Mouse (Mus musculus): ENCODE data around the gene Caprin1. TPM values are rescaled to one million over a fixed set of nuclear protein-coding genes. Genes with fewer than 3 reads are reported as not detected.

Caprin1 gene
- polyA plus RNA-seq, 2 experiments: 71.3 to 118 TPM

- peaks cover 11 to 12% of the 10 kb centered on the region in 2 experiments; a peak in 3 of 4 replicates for H3K4me1 ChIP-seq (replicated peaks; ENCODE audit: control insufficient read depth in 2 of 2, insufficient read depth in 2 of 2, low read length in 1 of 2)
- peak overlapping the region; percentile 14 for H3K27ac ChIP-seq
- peak overlapping the region; percentile 81 to 96 for H3K4me3 ChIP-seq (ENCODE audit: insufficient read depth in 1 of 2, low read depth in 2 of 2, low read length in 2 of 2)
- WGBS (ENCODE audit: insufficient replicate concordance): under 1% methylated on average over 12 of the region's 12 CpGs
- peak overlapping the region; percentile 69 for H3K9ac ChIP-seq (replicated peaks)
- ATAC-seq (ENCODE audit: insufficient read depth) (peak; percentile 4; the same call in 1 of the 2 replicates), DNase-seq (ENCODE audit: low read depth in 3 of 3, low spot score in 3 of 3) (peak in 1 of 3 experiments; percentile 17)
- H3K9me3 ChIP-seq (ENCODE audit: control insufficient read depth, low read length): no peaks in the 10 kb centered on the region
- TF ChIP-seq EP300 (IDR thresholded peaks at IDR 0.05; ENCODE audit: low read depth) (no peak), CTCF (IDR thresholded peaks at IDR 0.05; ENCODE audit: low read depth) (no peak)
- H3K36me3 ChIP-seq (replicated peaks; ENCODE audit: control insufficient read depth, insufficient read depth, low read depth): peaks cover 4% of the 10 kb centered on the region; the same call in 1 of the 2 replicates
- no peaks in the 10 kb centered on the region for H3K27me3 ChIP-seq (ENCODE audit: control insufficient read depth, insufficient read depth, low read length)
- H3K4me2 ChIP-seq (ENCODE audit: low read depth): peak overlapping the region; percentile 97
Observed at GRCm38 (mm10) chr2:103760421-103760820, 37.0 kb downstream of the Caprin1 start.

- no peaks in the 10 kb centered on the region for H3K27me3 ChIP-seq (ENCODE audit: control insufficient read depth, insufficient read depth, low read length)
Observed at GRCm38 (mm10) chr2:103755458-103756085, 41.9 kb downstream of the Caprin1 start.

GRCm38 (mm10) chr2:103754614-103755013, 42.8 kb downstream of the Caprin1 start:
- Histone ChIP-seq H3K9me3 (ENCODE audit: control insufficient read depth, low read length) (no peaks in the 10 kb centered on the region), H3K4me2 (ENCODE audit: low read depth) (no peak overlapping the region), H3K9ac (replicated peaks) (no peak overlapping the region), H3K4me1 (replicated peaks; ENCODE audit: control insufficient read depth in 2 of 2, insufficient read depth in 2 of 2, low read length in 1 of 2) (no peaks in the 10 kb centered on the region; a peak in 1 of 4 replicates), H3K36me3 (replicated peaks; ENCODE audit: control insufficient read depth, insufficient read depth, low read depth) (peaks cover 14% of the 10 kb centered on the region), H3K27ac (no peak overlapping the region), H3K4me3 (ENCODE audit: insufficient read depth in 1 of 2, low read depth in 2 of 2, low read length in 2 of 2) (no peak overlapping the region), H3K27me3 (ENCODE audit: control insufficient read depth, insufficient read depth, low read length) (no peaks in the 10 kb centered on the region)
- 60% methylated on average over 3 of the region's 3 CpGs for WGBS (ENCODE audit: insufficient replicate concordance)
- TF ChIP-seq CTCF (IDR thresholded peaks at IDR 0.05; ENCODE audit: low read depth) (no peak), EP300 (IDR thresholded peaks at IDR 0.05; ENCODE audit: low read depth) (no peak)
- DNase-seq (ENCODE audit: low read depth in 3 of 3, low spot score in 3 of 3) (no peak), ATAC-seq (ENCODE audit: insufficient read depth) (no peak)

More at GRCm38 (mm10) chr2:103755458-103756085, 41.9 kb downstream of the Caprin1 start:
- ATAC-seq (ENCODE audit: insufficient read depth) (no peak), DNase-seq (ENCODE audit: low read depth in 3 of 3, low spot score in 3 of 3) (no peak)
- no peak for TF ChIP-seq EP300 (IDR thresholded peaks at IDR 0.05; ENCODE audit: low read depth)
- TF ChIP-seq CTCF (IDR thresholded peaks at IDR 0.05; ENCODE audit: low read depth): no peak
- no peak overlapping the region for H3K4me3 ChIP-seq (ENCODE audit: insufficient read depth in 1 of 2, low read depth in 2 of 2, low read length in 2 of 2)
- H3K4me2 ChIP-seq (ENCODE audit: low read depth): no peak overlapping the region
- H3K9me3 ChIP-seq (ENCODE audit: control insufficient read depth, low read length): no peaks in the 10 kb centered on the region
- no peak overlapping the region for H3K27ac ChIP-seq
- WGBS (ENCODE audit: insufficient replicate concordance): 80% methylated on average over 9 of the region's 9 CpGs
- H3K4me1 ChIP-seq (replicated peaks; ENCODE audit: control insufficient read depth in 2 of 2, insufficient read depth in 2 of 2, low read length in 1 of 2): peaks cover 0 to 3% of the 10 kb centered on the region in 2 experiments; a peak in 2 of 4 replicates
- peaks cover 12% of the 10 kb centered on the region for H3K36me3 ChIP-seq (replicated peaks; ENCODE audit: control insufficient read depth, insufficient read depth, low read depth)
- no peak overlapping the region for H3K9ac ChIP-seq (replicated peaks)

- DNase-seq (ENCODE audit: low read depth in 3 of 3, low spot score in 3 of 3) (no peak), ATAC-seq (ENCODE audit: insufficient read depth) (no peak)
- Histone ChIP-seq H3K4me1 (replicated peaks; ENCODE audit: control insufficient read depth in 2 of 2, insufficient read depth in 2 of 2, low read length in 1 of 2) (no peaks in the 10 kb centered on the region), H3K9me3 (ENCODE audit: control insufficient read depth, low read length) (no peaks in the 10 kb centered on the region), H3K4me2 (ENCODE audit: low read depth) (no peak overlapping the region), H3K9ac (replicated peaks) (no peak overlapping the region), H3K4me3 (ENCODE audit: insufficient read depth in 1 of 2, low read depth in 2 of 2, low read length in 2 of 2) (no peak overlapping the region), H3K27me3 (ENCODE audit: control insufficient read depth, insufficient read depth, low read length) (no peaks in the 10 kb centered on the region), H3K27ac (no peak overlapping the region), H3K36me3 (replicated peaks; ENCODE audit: control insufficient read depth, insufficient read depth, low read depth) (peaks cover 19% of the 10 kb centered on the region)
- WGBS (ENCODE audit: insufficient replicate concordance): 75% methylated on average over 6 of the region's 6 CpGs
- TF ChIP-seq EP300 (IDR thresholded peaks at IDR 0.05; ENCODE audit: low read depth) (no peak), CTCF (IDR thresholded peaks at IDR 0.05; ENCODE audit: low read depth) (no peak)
Observed at GRCm38 (mm10) chr2:103751771-103752170, 45.7 kb downstream of the Caprin1 start.

DNA sequence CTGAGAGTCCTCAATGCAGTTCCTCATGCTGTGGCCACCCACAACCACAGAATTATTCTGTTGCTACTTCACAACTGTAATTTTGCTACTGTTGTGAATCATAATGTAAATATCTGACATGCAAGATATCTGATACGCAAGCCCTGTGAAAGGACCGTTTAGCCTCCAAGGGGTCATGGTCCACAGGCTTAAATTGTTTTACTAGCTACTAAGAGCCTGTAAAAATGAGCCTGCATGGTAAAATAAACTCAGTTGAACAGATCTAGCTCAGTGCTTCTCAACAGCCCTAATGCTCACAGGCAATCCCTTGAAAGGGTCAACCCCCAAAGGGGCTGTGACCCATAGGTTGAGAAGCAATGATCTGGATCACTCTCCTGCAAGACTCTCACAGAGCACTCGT, 48.4 kb downstream of the Caprin1 start:
- H3K36me3 ChIP-seq (replicated peaks; ENCODE audit: control insufficient read depth, insufficient read depth, low read depth): peaks cover 21% of the 10 kb centered on the region
- DNase-seq (ENCODE audit: low read depth in 3 of 3, low spot score in 3 of 3) (no peak), ATAC-seq (ENCODE audit: insufficient read depth) (no peak)
- no peak overlapping the region for H3K4me3 ChIP-seq (ENCODE audit: insufficient read depth in 1 of 2, low read depth in 2 of 2, low read length in 2 of 2)
- H3K27ac ChIP-seq: no peak overlapping the region
- H3K4me1 ChIP-seq (replicated peaks; ENCODE audit: control insufficient read depth in 2 of 2, insufficient read depth in 2 of 2, low read length in 1 of 2): no peaks in the 10 kb centered on the region
- H3K4me2 ChIP-seq (ENCODE audit: low read depth): no peak overlapping the region
- 85% methylated on average over 3 of the region's 3 CpGs for WGBS (ENCODE audit: insufficient replicate concordance)
- TF ChIP-seq EP300 (IDR thresholded peaks at IDR 0.05; ENCODE audit: low read depth) (no peak), CTCF (IDR thresholded peaks at IDR 0.05; ENCODE audit: low read depth) (no peak)
- no peaks in the 10 kb centered on the region for H3K27me3 ChIP-seq (ENCODE audit: control insufficient read depth, insufficient read depth, low read length)
- H3K9ac ChIP-seq (replicated peaks): no peak overlapping the region
- no peaks in the 10 kb centered on the region for H3K9me3 ChIP-seq (ENCODE audit: control insufficient read depth, low read length)
